Mouse (Mus musculus) layer of hippocampus, adult 11-12 months (tissue): ENCODE results near the gene Galm.

Source experiments
- DNase-seq: peaks from one replicate; pipeline ENCODE4 v3.0.0; 2022; ENCODE audit warnings: low spot score

Gene Galm

GRCm38 (mm10) chr17:80127331-80128251, at the start of gene Galm:
TSS of gene Galm (plus strand) at chr17:80127471.
- DNase-seq = peak; percentile 60

GRCm38 (mm10) chr17:80078726-80079125, 48.5 kb upstream of the Galm start:
- DNase-seq = no peak

GRCm38 (mm10) chr17:80083223-80083622, 44.0 kb upstream of the Galm start:
- DNase-seq = no peak

DNA sequence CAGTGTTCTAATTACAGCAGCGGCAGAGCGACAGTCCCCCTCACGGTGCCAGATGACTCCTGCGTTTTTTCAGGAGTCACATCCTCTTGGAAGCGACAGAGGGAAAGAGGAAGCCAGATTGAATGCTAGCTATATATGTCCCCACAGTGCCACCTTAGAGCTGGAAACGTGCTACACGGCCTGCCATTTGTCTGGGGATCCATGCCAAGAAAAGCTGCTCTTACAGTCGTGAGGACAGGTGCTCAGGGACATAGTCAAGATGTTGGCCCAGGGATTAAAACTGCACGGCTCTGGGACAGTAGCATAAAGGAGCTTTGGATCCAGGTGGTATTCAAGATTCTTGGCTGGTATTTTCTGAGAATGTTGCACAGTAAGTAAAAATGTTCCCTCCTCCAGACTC, 42.8 kb upstream of the Galm start:
- peak; percentile 59 for DNase-seq

- no peak for DNase-seq
These were observed 40.7 kb upstream of the Galm start for GRCm38 (mm10) chr17:80086591-80086990.

- no peak for DNase-seq
These were observed 39.1 kb upstream of the Galm start for GRCm38 (mm10) chr17:80088168-80088567.

- no peak for DNase-seq
These were observed 36.7 kb upstream of the Galm start for GRCm38 (mm10) chr17:80090551-80090950.

DNA sequence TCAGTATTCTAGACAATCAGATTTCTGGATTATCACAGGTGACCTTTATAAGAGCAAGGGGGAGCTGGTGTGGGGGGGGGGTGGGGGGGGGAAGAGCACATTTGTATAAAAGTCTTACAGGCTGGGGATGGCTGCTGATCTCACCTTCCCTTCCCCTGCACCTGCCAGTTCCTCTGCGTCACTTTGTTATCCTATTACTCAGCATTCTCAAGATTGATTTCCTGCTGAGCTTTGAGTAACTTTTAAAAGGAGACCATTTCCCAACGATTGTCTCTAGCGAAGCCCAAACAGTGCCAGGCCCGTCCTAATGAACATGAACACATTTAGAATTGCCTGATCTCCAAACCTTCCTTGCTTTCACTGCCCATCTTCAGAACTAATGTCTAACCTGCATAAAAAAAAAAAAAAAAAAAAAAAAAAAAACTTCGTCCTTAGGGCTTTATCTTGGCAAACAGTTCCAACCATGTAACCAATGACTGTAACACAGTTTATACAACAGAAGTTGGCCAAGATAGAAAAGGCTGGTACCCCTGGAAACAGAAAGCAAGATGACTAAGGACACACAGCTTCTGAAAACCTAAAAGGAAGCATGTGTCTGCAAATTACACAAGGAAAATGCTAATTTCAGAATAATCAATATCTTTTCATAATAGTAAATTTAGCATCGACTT, 35.3 kb upstream of the Galm start:
- DNase-seq = no peak

DNA sequence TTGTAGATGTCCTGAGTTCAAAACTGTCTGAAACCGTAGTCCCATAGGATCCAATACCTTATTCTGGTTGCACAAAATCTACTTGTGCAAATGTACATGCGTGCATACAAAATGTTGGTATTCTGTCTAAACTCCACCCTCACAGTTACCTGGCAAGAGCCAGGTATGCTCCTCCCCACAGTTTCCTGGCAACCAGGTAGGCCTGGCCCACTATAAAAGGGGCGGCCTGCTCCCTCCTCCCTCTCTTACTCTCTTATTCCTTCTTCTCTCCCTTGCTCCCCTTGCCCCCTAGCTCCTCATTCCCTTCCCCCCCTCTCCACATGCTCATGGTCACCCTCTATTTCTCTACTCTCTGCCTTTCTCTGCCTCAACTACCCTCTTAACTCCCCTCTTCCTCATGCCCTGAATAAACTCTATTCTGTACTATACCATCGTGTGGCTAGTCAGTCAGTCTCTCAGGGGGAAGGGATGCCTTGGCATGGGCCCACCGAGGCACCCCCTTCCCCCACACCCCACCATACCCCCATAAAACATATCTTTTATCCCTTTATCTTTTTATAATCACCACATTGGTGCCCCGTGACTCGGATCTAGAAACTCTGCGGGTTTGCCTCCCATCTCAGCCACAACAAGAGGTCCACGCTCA, 31.9 kb upstream of the Galm start:
- DNase-seq = no peak

- DNase-seq = peak; percentile 54
These were observed 31.1 kb upstream of the Galm start for GRCm38 (mm10) chr17:80096043-80096719.

GRCm38 (mm10) chr17:80096720-80097114, 30.6 kb upstream of the Galm start:
- no peak for DNase-seq

DNA sequence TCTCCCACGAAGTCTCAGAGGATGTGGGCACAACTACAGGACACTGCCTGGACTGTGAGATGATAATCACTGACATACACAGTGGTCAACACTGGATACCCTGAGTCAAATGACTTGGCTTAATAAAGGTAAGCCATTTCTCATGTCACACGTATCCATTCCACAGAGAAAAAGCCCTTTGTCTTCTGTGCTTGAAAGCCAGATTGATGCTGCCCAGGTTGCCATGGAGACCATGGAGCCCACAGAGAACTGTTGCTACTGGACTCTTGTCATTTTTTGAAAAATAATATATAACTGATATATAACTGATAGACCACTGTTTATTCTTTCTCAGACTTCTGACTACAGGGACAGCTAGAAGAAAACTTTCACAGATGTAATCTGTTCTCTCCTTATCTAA, 30.1 kb upstream of the Galm start:
- DNase-seq = no peak

DNA sequence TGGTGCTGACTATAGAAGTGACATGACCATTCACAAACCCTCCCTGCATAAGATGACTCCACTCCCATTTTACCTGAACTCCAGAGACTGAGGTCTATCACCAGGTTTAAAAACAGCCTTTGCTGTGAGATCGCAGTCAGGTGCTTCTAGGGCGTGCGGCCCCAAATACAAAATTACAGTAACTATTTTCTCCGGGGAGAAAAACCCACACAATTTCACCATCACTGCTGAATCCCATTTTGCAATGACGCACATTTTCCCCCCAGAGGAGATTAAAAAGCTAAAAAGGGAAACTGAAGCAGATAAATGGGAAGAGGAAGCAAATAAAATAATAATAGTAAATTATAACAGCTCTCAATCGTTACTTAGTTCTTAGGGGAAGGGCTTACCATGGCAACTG, 27.4 kb upstream of the Galm start:
- DNase-seq = no peak

DNA sequence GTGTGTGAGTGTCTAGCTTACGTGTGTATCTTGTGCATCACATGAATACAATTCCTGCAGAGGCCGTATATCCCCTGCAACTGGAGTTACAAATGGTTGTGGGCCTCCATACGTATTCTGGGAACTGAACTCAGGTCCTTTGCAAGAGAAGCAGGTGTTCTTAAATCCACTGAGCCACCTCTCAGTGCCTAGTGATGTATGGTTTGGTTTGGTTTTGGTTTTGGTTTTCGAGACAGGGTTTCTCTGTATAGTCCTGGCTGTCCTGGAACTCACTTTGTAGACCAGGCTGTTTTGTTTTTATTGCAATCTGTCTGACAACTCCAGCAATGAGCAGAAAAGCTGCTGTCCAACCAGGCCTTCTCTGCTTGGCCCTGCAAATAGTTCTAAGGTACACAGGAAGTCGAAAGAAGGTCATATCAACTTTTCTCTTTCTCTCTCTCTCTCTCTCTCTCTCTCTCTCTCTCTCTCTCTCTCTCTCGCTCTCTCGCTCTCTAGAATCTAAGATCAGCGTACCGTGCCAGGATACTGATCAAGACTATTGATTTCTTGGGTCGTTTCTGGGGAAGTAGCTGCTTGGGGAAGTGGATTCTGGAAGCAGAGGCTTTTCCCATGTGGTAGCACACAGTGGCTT, 21.8 kb upstream of the Galm start:
- DNase-seq = no peak

- no peak for DNase-seq
These were observed 14.5 kb upstream of the Galm start for GRCm38 (mm10) chr17:80112665-80113305.

DNA sequence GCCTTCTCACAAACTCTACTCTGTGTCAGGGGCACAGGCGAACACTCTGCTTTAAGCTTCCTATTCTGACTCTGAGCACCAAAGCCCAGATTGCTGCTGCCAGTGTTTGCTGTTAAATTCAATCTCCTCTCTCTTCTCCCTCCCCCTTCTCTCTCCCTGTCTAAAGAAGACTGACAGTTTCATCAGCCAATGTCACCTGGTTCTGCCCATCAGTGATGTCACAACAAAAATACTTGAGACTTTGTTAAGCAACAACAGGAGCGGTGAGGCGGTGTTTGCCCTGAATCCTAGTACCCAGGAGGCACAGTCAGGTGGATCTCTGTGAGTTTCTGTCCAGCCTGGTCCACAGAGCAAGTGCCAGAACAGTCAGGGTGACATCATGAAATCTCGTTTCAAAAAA, 13.8 kb upstream of the Galm start:
- no peak for DNase-seq

DNA sequence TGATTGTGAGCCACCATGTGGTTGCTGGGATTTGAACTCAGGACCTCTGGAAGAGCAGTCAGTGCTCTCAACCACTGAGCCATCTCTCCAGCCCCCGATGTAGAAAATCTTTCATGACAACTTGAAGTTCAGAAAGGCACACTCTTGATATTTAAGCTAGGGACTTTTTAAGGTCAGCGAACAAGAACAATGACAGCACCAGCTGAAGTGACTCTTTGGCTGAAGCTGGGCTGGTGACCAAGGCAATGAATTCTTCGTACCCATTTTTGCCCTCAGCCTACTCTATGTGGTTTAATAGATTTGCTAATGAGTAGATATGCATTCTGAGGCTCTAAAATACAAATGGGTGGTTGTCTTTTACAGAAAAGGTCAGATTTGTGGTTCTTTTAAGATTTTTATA, 6.9 kb upstream of the Galm start:
- DNase-seq = no peak

GRCm38 (mm10) chr17:80121833-80122232, 5.4 kb upstream of the Galm start:
- no peak for DNase-seq

DNA sequence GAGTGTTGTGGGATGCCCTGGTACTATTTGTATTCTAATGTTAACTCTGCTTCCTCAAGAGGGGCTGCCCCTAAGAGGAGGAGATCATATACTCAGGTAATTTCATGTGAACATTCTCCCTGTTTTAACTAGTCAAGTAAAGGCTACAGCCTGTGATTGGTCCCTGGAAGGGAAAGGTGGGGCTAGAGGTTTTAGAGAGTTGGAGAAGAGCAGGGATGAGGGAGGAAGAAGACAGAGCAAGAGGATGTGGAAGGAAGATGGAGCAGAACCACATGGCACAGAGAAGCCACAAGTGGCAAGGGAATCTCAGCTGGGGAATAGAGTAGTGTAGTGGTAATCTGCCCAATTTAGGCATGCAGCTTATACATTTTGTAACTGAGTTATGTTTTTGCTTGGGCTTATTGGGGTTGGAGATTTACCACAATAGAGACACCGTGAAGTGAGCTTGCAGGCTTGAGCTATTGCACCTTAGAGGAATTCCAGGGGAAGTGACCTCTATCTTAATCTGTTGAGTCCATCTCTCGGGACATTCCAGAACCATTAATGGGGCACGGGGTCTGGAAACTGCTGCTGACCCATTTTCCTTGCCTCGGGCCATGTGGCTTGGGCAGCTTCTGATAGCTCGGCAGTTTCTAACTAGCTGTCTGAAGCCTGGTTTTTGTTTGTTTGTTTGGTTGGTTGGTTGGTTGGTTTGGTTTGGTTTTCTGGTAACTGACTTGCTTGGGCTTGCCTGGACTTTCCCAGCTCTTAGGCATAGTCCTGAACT, 2.1 kb upstream of the Galm start:
- DNase-seq = no peak

- no peak for DNase-seq
These were observed 1.1 kb upstream of the Galm start for GRCm38 (mm10) chr17:80126166-80126565.
